Mouse (Mus musculus) liver, adult 2 months (tissue): ENCODE results near the gene Ddx42. TPM values are rescaled to one million over a fixed set of nuclear protein-coding genes. Genes with fewer than 3 reads are reported as not detected.

ENCODE experiments used
- DNase-seq: peaks from one replicate; pipeline ENCODE4 v3.0.0-alpha.2; 2011; ENCODE audit warnings: low read depth, low spot score; ENCODE audit errors: extremely low read depth
- H3K27ac ChIP-seq: fragments of 200-500 bp; replicated peaks from 2 replicates; pipeline ENCODE4 v1.5.1; 2012; ENCODE audit warnings: low read depth, mild to moderate bottlenecking, control low read depth, inconsistent platforms, low read length; ENCODE audit not compliant: insufficient read depth
- H3K27me3 ChIP-seq: fragments of 200-500 bp; 2 replicates; pipeline ENCODE4 v1.6.1; 2012; ENCODE audit warnings: mild to moderate bottlenecking, moderate library complexity, low read length, inconsistent platforms; ENCODE audit not compliant: control insufficient read depth, insufficient read depth
- H3K36me3 ChIP-seq: fragments of 200-500 bp; 2 replicates; pipeline ENCODE4 v1.6.1; 2012; ENCODE audit warnings: low read length, inconsistent platforms; ENCODE audit not compliant: control insufficient read depth, insufficient read depth
- H3K4me1 ChIP-seq: fragments of 200-500 bp; 2 replicates; pipeline ENCODE4 v1.6.1; 2011; ENCODE audit warnings: low read length; ENCODE audit not compliant: control insufficient read depth, insufficient read depth
- H3K4me3 ChIP-seq: fragments of 200-500 bp; 2 replicates; pipeline ENCODE4 v1.5.1; 2011; ENCODE audit warnings: low read depth, mild to moderate bottlenecking, control low read depth, low read length, moderate library complexity; ENCODE audit not compliant: insufficient read depth
- H3K79me2 ChIP-seq: fragments of 200-500 bp; 2 replicates; pipeline ENCODE4 v1.6.1; 2012; ENCODE audit warnings: inconsistent platforms, mild to moderate bottlenecking, low read length, moderate library complexity; ENCODE audit not compliant: control insufficient read depth, insufficient read depth
- H3K9ac ChIP-seq: fragments of 200-500 bp; 2 replicates; pipeline ENCODE4 v1.6.1; 2012; ENCODE audit warnings: low read depth, mild to moderate bottlenecking, control low read depth, inconsistent platforms, low read length
- CTCF ChIP-seq: fragments of 200-500 bp; IDR thresholded peaks from 2 replicates; pipeline ENCODE4 v1.5.1; 2011; ENCODE audit warnings: low read depth, low read length, control low read depth
- POLR2A ChIP-seq: fragments of 200-500 bp; IDR thresholded peaks from 2 replicates; pipeline ENCODE4 v1.6.1; 2011; ENCODE audit warnings: low read length, control low read depth; ENCODE audit not compliant: insufficient read depth; ENCODE audit errors: extremely low read depth
- WGBS: fragments of 180-500 bp; shearing (Covaris S2); methylation state at CpG from one replicate; pipeline ENCODE4 v1.1.7; 2018; 5-methylcytosine and 5-hydroxymethylcytosine counted together
- polyA plus RNA-seq: library from polyadenylated mRNA; depleted of rRNA; stranded (reverse); fragments of >200 nt; gene quantifications from 2 replicates; pipeline ENCODE4 v1.2.3, GENCODE M21; 2012
- total RNA-seq: library from RNA; depleted of rRNA; stranded (reverse); fragments of >200 nt; gene quantifications from 2 replicates; pipeline ENCODE4 v1.2.3, GENCODE M21; 2014

Ddx42 gene
- total and polyA plus RNA-seq, 2 experiments = 5.1 to 19.7 TPM

- WGBS = 88% methylated on average over 14 of the region's 14 CpGs
- DNase-seq = no peak
- Histone ChIP-seq H3K4me3 (no peak overlapping the region), H3K9ac (no peak overlapping the region), H3K27ac (no peak overlapping the region), H3K4me1 (peaks cover 2% of the 10 kb centered on the region; the same call in 1 of the 2 replicates), H3K27me3 (no peaks in the 10 kb centered on the region), H3K36me3 (peaks cover 38% of the 10 kb centered on the region), H3K79me2 (peaks cover 13% of the 10 kb centered on the region; the same call in 1 of the 2 replicates)
- no peak for TF ChIP-seq CTCF
- TF ChIP-seq POLR2A = no peak
Measured at GRCm38 (mm10) chr11:106260826-106261450, 44.2 kb downstream of the Ddx42 start.

- TF ChIP-seq POLR2A = no peak
- TF ChIP-seq CTCF = no peak
- peaks cover 12% of the 10 kb centered on the region for H3K4me1 ChIP-seq
- H3K36me3 ChIP-seq = peaks cover 43% of the 10 kb centered on the region
- H3K27ac ChIP-seq = no peak overlapping the region
- H3K27me3 ChIP-seq = no peaks in the 10 kb centered on the region
- no peak for DNase-seq
- no peak overlapping the region for H3K9ac ChIP-seq
- H3K79me2 ChIP-seq = peaks cover 2% of the 10 kb centered on the region; the same call in 1 of the 2 replicates
- H3K4me3 ChIP-seq = no peak overlapping the region
- WGBS = 88% methylated on average over 9 of the region's 9 CpGs
Measured at GRCm38 (mm10) chr11:106263963-106264362, 47.2 kb downstream of the Ddx42 start.

- Histone ChIP-seq H3K36me3 (peaks cover 43% of the 10 kb centered on the region), H3K9ac (no peak overlapping the region), H3K4me3 (no peak overlapping the region), H3K79me2 (peaks cover 6% of the 10 kb centered on the region; the same call in 1 of the 2 replicates), H3K4me1 (peaks cover 17% of the 10 kb centered on the region), H3K27me3 (no peaks in the 10 kb centered on the region), H3K27ac (no peak overlapping the region)
- DNase-seq = no peak
- WGBS = 92% methylated on average over 15 of the region's 15 CpGs
- TF ChIP-seq POLR2A = no peak
- no peak for TF ChIP-seq CTCF
Measured at GRCm38 (mm10) chr11:106264988-106265387, 48.3 kb downstream of the Ddx42 start.

GRCm38 (mm10) chr11:106265570-106265969, 48.8 kb downstream of the Ddx42 start:
- H3K36me3 ChIP-seq = peaks cover 43% of the 10 kb centered on the region
- no peak overlapping the region for H3K9ac ChIP-seq
- no peaks in the 10 kb centered on the region for H3K27me3 ChIP-seq
- peaks cover 22% of the 10 kb centered on the region for H3K4me1 ChIP-seq
- TF ChIP-seq CTCF (no peak), POLR2A (no peak)
- H3K4me3 ChIP-seq = no peak overlapping the region
- no peak for DNase-seq
- H3K79me2 ChIP-seq = peaks cover 12% of the 10 kb centered on the region; the same call in 1 of the 2 replicates
- H3K27ac ChIP-seq = no peak overlapping the region
- WGBS = 85% methylated on average over 4 of the region's 4 CpGs

- Histone ChIP-seq H3K4me3 (no peak overlapping the region), H3K79me2 (peaks cover 15% of the 10 kb centered on the region; the same call in 1 of the 2 replicates), H3K4me1 (peaks cover 26% of the 10 kb centered on the region), H3K27me3 (no peaks in the 10 kb centered on the region), H3K9ac (no peak overlapping the region), H3K27ac (no peak overlapping the region), H3K36me3 (peaks cover 43% of the 10 kb centered on the region)
- 94% methylated on average over 10 of the region's 10 CpGs for WGBS
- no peak for DNase-seq
- TF ChIP-seq CTCF (no peak), POLR2A (no peak)
Measured at GRCm38 (mm10) chr11:106266431-106266830, 49.7 kb downstream of the Ddx42 start.

GRCm38 (mm10) chr11:106267311-106267852, 50.7 kb downstream of the Ddx42 start:
- H3K27ac ChIP-seq = peak overlapping the region; percentile 94
- H3K79me2 ChIP-seq = peaks cover 15% of the 10 kb centered on the region; the same call in 1 of the 2 replicates
- TF ChIP-seq CTCF (no peak), POLR2A (no peak)
- WGBS = 27% methylated on average over 15 of the region's 15 CpGs
- peak overlapping the region; percentile 53 for H3K9ac ChIP-seq
- H3K4me1 ChIP-seq = peaks cover 26% of the 10 kb centered on the region
- H3K36me3 ChIP-seq = peaks cover 41% of the 10 kb centered on the region
- peak overlapping the region; percentile 56 for H3K4me3 ChIP-seq
- no peaks in the 10 kb centered on the region for H3K27me3 ChIP-seq
- peak; percentile 88 for DNase-seq
